Mouse (Mus musculus) c-Kit-positive CD71-positive TER-119-positive erythroid progenitor cells, embryonic 14.5 days (primary cell): ENCODE data around the gene Ipo13.
A peak's percentile ranks its signal among the peaks of the same experiment; 100 is the strongest.

Source experiments
- DNase-seq: peaks from one replicate; pipeline ENCODE4 v3.0.0-alpha.2; 2013; ENCODE audit warnings: low spot score

Ipo13 gene

DNA sequence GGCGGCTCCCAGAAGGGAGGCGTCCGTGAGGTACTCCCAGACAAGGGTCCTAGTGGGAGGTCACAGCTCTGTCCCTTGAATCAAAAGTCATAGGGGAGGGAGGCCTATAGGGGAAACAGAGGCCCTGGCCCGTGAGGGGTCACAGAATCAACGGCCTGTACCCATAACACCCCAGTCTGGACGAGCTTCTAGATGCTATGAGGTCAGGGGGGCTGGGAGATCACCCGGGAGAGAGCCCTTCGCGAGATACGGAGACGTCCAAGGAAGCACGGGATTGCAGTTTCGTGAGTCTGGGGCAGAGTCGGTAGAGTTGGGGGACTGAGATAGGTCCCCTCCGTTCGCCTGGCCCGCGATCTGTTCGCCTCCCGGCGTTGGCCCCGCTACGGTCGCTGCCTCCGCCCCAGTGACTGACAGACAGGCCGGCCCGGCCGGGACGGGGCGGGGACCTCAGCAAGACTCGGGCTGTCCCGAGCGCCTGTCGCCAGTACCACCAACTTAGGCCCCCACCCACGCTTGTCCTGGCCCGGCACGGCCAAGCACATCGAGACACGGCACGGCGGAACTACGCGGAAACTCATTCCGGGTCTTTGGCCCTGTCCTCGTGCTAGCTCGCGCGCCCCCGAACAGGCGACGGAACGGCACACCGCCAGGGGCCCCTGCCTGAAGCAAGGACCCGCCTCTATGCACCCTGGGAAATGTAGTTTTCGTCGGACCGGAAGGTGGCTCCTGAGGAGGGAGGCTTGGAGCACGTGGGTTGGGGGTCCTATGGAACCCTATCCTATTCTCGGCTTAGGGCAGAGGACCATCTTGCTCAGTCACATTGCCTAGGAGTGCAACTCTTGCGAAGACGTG lies at the start of gene Ipo13:
Gene Ipo13 (minus strand): TSS at position 409 of the 852 bp plus-strand sequence.
- peak; percentile 87 for DNase-seq

DNA sequence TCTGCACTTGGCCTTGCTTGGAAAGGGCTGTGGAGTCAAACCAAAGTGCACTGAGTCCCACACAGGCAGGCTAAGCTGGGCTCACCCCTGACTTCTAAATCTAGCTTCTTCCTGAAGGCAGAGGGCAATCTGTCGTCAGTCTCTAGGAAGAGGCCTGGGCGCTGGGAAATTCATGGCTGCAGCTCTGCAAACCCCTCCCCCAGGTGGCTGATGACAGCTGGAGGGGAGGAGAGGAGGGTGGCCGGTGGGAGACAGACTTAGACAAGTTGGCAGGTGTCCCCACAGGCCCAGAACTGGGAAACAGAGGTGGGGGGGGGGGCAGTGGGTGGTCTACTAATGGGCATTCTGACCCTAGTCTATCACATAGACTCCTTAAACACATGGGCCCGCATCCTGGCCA lies 42.7 kb upstream of the Ipo13 start:
- DNase-seq = no peak

- DNase-seq = no peak
These were observed 32.7 kb upstream of the Ipo13 start for GRCm38 (mm10) chr4:117947493-117947892.

- no peak for DNase-seq
These were observed 32.0 kb upstream of the Ipo13 start for GRCm38 (mm10) chr4:117946639-117947305.

GRCm38 (mm10) chr4:117943317-117943716 lies 28.5 kb upstream of the Ipo13 start:
- no peak for DNase-seq

DNA sequence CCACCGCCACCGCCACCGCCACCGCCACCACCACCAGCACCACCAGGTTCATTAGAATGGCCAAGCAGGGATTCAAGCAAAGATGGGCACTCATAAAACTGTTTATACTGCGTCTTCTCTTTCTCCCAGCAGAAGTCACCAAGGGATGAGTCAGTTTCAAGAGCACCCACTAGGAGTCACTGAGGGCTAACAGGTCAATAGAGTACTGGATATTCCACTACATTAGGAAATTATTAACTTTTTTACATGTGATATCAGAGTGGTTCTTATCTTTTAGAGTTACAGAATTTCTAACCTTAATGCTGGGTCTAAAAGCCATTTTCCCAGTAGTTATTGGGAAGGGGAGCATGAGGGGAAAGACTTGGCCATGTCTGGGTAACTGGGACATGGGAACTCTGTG lies 22.2 kb upstream of the Ipo13 start:
- no peak for DNase-seq

GRCm38 (mm10) chr4:117934081-117934480 lies 19.3 kb upstream of the Ipo13 start:
- no peak for DNase-seq

- DNase-seq = no peak
These were observed 18.4 kb upstream of the Ipo13 start for GRCm38 (mm10) chr4:117933248-117933647.

- DNase-seq = no peak
These were observed 14.6 kb upstream of the Ipo13 start, which contains the start of gene Artn for GRCm38 (mm10) chr4:117929391-117929881. Artn (minus strand) TSS chr4:117929763.

- DNase-seq = peak; percentile 94
These were observed 14.0 kb upstream of the Ipo13 start for GRCm38 (mm10) chr4:117928699-117929241.

- DNase-seq = peak; percentile 53
These were observed 13.4 kb upstream of the Ipo13 start for GRCm38 (mm10) chr4:117928234-117928633.

DNA sequence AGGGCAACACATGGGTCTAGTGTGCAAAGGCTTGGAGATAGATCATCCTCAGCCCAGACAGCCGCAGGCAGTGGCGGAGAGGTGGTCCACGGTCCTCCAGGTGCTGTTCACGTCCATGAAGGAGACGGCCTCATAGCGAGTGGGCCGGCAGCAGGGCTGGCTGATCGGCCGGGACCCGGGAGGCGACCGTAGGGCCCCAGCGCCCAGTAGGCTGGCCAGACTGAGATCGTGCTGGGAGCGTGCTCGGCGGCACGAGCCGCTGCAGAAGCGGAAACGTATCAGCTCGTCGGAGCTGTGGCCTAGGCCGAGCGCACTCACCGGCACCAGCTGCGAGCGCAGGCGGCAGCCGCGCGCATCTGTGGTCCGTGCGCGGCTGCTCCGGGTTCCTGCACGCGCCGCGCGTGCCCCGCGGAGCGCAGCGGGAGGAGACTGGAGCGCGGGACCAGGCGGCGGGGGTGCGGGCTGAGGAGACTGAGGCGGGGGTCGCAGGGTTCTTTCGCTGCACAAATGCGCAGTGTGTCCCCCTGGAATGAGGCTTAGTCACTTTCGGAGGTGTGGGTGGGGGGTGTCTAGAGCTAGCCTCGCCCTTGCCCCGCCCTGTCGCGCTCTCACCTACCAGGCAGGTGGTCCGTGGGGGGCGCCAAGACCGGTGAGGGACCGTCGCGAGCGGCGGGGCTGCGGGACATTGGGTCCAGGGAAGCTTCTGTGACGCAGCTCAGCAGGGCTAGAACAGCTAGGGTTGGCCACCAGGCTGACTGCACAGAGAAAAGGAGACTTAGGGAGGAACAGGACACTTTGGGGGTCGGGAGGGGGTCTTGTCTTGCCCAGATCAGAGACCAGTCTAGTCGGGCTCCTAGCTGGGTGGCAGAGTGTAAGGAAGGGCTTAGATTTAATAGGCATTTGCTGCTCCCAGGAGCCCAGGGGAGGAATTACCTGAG lies 12.0 kb upstream of the Ipo13 start:
- no peak for DNase-seq

DNA sequence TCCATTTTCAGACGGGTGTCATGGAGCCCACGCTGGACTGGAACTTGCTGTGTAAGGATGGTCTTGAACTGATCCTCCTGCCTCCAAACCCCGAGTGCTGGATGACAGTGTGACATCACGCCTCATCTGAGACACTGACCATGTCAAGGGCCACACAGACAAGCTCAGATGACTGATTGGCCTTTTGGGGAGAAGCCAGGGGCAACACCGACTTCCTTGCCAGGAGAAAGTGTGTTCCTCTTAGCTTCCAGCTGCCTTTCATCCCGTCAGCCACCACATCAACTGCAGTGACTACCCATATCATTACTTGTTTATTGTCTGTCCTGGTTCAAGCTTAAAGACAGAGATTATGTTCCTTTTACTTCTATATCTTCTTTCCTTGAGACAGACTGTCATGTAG lies 10.1 kb upstream of the Ipo13 start:
- no peak for DNase-seq

- no peak for DNase-seq
These were observed 8.7 kb upstream of the Ipo13 start for GRCm38 (mm10) chr4:117923450-117923849.

GRCm38 (mm10) chr4:117921358-117921757 lies 6.6 kb upstream of the Ipo13 start:
- no peak for DNase-seq

DNA sequence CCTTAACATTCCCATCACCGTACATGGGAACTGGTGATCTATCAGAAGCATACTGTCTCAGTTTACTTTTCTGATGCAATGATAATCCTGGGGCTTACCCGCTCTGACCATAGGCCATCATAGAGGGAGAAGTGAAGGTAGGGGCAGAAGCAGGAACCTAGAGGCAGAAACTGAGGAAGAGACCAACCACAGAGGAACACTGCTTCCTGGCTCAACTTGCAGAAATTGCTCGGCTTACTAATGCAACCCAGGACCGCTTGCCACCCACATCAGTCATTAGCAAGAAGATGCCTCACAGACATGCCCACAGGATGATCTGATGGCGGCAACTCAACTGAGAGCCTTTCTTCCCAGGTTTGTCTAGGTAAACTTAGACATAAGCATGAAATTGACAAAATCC lies 4.0 kb upstream of the Ipo13 start:
- no peak for DNase-seq

- no peak for DNase-seq
These were observed 3.5 kb upstream of the Ipo13 start for GRCm38 (mm10) chr4:117918261-117918660.

DNA sequence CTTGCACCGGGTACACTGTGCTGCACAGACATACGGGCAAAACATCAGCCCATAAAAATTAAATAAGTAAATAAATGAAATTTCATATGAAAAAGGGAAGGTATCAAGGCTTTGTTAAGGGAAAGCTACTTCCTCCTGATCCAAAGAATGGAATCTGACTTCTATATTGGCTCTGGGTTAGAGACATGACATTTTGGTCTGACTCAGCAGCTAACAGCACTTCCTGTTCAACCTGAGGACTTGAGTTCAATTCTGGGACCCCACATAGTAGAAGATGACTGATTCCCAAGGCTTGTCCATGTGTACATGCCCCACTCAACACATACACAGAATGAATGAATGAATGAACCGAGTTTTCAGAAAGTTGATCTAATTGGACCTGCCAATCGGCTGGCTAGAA lies 3.0 kb upstream of the Ipo13 start:
- DNase-seq = no peak

GRCm38 (mm10) chr4:117917402-117917801 lies 2.6 kb upstream of the Ipo13 start:
- no peak for DNase-seq

DNA sequence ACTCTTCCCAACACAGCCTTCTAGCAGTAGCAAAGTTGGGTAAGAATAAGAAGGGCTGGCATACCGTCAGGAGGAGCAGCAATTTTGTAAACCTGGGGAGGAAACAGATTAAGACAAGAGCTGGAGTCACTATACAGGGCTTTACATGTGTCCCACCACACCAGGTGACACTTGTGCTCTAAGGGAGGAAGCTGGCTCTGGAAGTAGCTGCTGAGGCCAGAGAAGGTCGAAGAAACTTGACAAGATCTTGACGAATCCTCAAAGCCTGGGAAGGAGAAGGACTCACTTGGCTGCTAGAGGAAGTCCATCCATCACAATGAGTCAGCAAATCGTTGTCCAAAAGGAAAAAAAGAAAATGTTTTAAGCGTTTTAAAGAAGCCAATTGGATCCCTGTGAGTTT lies 1.6 kb upstream of the Ipo13 start:
- DNase-seq = no peak

DNA sequence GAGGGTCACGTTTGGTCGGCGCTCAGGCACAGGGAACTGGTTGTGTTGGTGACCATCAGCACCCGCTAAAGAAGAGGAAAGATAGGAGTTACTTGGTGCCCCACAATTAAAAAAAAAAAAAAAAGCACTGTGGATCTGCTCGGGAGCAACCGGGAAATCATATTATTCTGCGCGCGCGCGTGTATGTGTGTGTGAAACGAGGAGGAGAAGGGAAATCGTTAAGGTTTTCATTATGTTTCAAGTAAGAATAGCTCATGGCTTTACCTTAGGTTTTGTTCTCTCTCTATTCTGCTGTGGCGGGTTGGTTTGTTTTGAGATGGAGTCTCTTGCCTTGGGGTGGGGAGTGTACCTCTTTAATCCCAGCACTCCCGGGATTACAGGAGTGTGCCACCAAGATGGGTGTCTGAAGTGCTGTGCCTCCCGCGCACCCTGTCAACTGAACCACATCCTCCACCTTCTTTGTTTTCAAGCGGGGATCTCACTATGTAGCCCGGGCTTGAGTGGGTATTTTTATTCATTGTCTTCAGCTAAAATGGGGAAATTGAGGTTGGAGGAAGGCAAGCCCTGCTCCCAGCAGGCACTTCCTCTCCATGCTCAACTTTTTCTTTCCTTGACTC lies 798 bp upstream of the Ipo13 start:
- DNase-seq = peak; percentile 44
